Mouse (Mus musculus): ENCODE measurements at regions not wholly inside any gene's neighbourhood (a gene's known extent, or its start where the extent isn't known, plus 50 kb on each side); places are given as distances from the start of the nearest gene placed in this dataset.

DNA sequence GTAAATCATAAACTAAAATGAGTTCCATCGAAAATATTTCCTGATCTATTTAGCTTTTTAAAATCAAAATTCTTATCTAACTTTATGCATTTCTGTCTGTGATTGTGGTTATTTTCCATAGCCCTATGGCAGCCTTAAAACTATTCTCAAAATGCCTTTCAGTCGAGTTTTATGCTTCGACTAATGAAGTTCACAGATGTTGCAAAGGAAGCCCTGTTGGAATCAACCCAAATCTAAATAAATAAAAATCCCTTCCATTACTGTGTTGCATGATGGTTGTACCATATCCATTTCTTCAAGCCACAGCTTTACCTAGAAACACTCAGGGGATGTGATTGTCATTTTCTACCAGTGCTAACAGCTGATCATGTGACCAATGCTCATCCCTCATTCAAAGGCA lies 585.6 kb upstream of the N6amt1 start:
- ATAC-seq (ENCODE audit: extremely low read depth, insufficient number of reproducible peaks, low FRiP score, poor library complexity, severe bottlenecking), result no peak
- no peak for TF ChIP-seq GATA1 (IDR thresholded peaks at IDR 0.05; ENCODE audit: borderline replicate concordance, low read length)
- no peak for DNase-seq (ENCODE audit: low spot score)
- no peaks in the 10 kb centered on the region for H3K36me3 ChIP-seq (replicated peaks)
- no peaks in the 10 kb centered on the region for H3K27me3 ChIP-seq (ENCODE audit: insufficient read depth, low read length)
- no peaks in the 10 kb centered on the region for H3K9me3 ChIP-seq (replicated peaks)
- no peaks in the 10 kb centered on the region for H3K4me1 ChIP-seq (ENCODE audit: insufficient read depth, low read depth, low read length)
- no peak overlapping the region for H3K4me3 ChIP-seq (ENCODE audit: low read depth, low read length)

DNA sequence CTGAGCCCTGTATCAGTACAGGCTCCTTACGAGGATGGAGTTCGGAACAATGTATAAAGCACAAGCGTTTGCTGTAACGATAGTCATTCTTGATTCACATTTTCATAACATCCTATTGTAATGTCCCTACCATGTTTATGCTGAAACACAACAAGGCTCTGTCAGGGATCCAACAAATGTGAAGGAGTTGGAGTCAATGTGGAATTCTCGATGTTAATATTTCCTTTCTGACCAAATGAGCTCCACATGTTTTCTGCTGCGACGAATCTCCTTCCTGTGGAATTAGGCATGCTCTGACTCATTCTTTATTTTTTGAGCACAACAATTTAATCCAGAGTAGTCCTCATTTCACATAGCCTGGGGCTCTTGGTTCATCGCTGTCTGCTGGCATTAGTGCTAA lies 588.0 kb upstream of the N6amt1 start:
- no peaks in the 10 kb centered on the region for H3K27me3 ChIP-seq (ENCODE audit: insufficient read depth, low read length)
- no peak overlapping the region for H3K4me3 ChIP-seq (ENCODE audit: low read depth, low read length)
- TF ChIP-seq GATA1 (IDR thresholded peaks at IDR 0.05; ENCODE audit: borderline replicate concordance, low read length) (no peak), CTCF (IDR thresholded peaks at IDR 0.05; ENCODE audit: low read depth, low read length) (no peak), GATA2 (IDR thresholded peaks at IDR 0.05; ENCODE audit: borderline replicate concordance, low read depth, low read length) (no peak), TAL1 (conservative IDR thresholded peaks at IDR 0.05; ENCODE audit: low read depth, low read length) (no peak), POLR2AphosphoS5 (IDR thresholded peaks at IDR 0.05; ENCODE audit: insufficient replicate concordance, low read depth, low read length) (no peak)
- no peaks in the 10 kb centered on the region for H3K36me3 ChIP-seq (replicated peaks)
- H3K4me1 ChIP-seq (ENCODE audit: insufficient read depth, low read depth, low read length), result no peaks in the 10 kb centered on the region
- no peaks in the 10 kb centered on the region for H3K9me3 ChIP-seq (replicated peaks)
- DNase-seq (ENCODE audit: low spot score) (no peak), ATAC-seq (ENCODE audit: extremely low read depth, insufficient number of reproducible peaks, low FRiP score, poor library complexity, severe bottlenecking) (no peak)

DNA sequence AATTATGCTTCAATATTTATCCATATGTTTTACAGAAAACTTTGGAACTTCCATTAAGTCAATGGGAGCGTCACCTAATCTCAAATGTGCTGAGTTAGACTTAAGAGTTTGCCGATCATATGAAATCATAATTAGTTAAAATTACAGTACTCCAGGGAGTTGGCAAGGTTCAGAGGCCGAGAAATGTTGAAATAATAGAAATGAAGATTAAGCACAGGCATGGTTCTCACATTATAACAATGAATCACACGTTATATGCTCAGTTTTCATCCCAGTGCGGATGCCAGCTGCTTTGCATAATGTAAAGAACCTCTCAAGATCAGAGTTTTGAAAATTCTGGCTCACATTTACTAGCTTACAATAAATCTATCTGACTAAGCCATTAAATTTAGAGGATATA lies 612.7 kb upstream of the N6amt1 start:
- H3K27me3 ChIP-seq (ENCODE audit: insufficient read depth, low read length), result no peaks in the 10 kb centered on the region
- no peak overlapping the region for H3K4me3 ChIP-seq (ENCODE audit: low read depth, low read length)
- no peaks in the 10 kb centered on the region for H3K4me1 ChIP-seq (ENCODE audit: insufficient read depth, low read depth, low read length)
- no peak for TF ChIP-seq GATA1 (IDR thresholded peaks at IDR 0.05; ENCODE audit: borderline replicate concordance, low read length)
- TF ChIP-seq POLR2AphosphoS5 (IDR thresholded peaks at IDR 0.05; ENCODE audit: insufficient replicate concordance, low read depth, low read length), result no peak
- TF ChIP-seq GATA2 (IDR thresholded peaks at IDR 0.05; ENCODE audit: borderline replicate concordance, low read depth, low read length), result no peak
- no peak for TF ChIP-seq CTCF (IDR thresholded peaks at IDR 0.05; ENCODE audit: low read depth, low read length)
- no peak for TF ChIP-seq TAL1 (conservative IDR thresholded peaks at IDR 0.05; ENCODE audit: low read depth, low read length)
- ATAC-seq (ENCODE audit: extremely low read depth, insufficient number of reproducible peaks, low FRiP score, poor library complexity, severe bottlenecking) (no peak), DNase-seq (ENCODE audit: low spot score) (no peak)
- H3K9me3 ChIP-seq (replicated peaks), result no peaks in the 10 kb centered on the region
- no peaks in the 10 kb centered on the region for H3K36me3 ChIP-seq (replicated peaks)

DNA sequence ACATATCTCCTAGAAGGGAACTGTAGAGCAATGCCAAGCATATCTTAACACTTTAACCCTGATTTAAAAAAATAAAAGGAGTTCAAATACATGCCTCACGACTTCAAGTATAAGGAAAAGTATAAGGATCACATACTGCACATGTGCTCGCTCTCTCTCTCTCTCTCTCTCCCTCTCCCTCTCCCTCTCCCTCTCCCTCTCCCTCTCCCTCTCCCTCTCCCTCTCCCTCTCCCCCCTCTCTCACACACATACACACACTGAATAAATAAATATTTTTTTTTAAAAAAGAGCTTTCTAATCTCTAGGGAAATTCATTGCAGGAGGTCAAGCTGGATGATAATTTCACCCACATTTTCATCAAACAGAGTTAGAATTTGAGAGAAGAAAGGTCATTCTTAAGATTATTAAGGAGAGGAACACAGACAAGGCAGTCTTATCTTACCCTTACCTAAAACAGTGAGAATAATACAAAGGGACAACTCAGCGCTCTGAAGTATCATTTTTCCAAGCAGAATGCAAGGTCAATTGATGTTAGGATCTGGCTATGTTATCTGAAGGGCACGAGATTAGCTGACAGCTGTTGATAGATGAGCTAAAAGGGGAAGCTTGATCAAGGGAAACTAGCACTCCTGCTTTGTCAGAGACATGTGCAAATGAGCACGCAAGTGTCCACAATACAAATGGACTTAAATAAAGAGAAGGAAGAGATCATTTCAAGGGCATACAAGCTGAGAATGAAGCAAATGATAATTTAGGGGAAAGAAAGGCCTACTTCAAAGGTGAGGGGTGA lies 634.8 kb upstream of the N6amt1 start:
- Histone ChIP-seq H3K9me3 (replicated peaks) (no peaks in the 10 kb centered on the region), H3K36me3 (replicated peaks) (no peaks in the 10 kb centered on the region), H3K4me1 (ENCODE audit: insufficient read depth, low read depth, low read length) (no peaks in the 10 kb centered on the region), H3K27me3 (ENCODE audit: insufficient read depth, low read length) (no peaks in the 10 kb centered on the region), H3K4me3 (ENCODE audit: low read depth, low read length) (no peak overlapping the region)
- ATAC-seq (ENCODE audit: extremely low read depth, insufficient number of reproducible peaks, low FRiP score, poor library complexity, severe bottlenecking) (no peak), DNase-seq (ENCODE audit: low spot score) (no peak)
- no peak for TF ChIP-seq CTCF (IDR thresholded peaks at IDR 0.05; ENCODE audit: low read depth, low read length)
- TF ChIP-seq GATA2 (IDR thresholded peaks at IDR 0.05; ENCODE audit: borderline replicate concordance, low read depth, low read length), result no peak
- TF ChIP-seq POLR2AphosphoS5 (IDR thresholded peaks at IDR 0.05; ENCODE audit: insufficient replicate concordance, low read depth, low read length), result no peak
- TF ChIP-seq GATA1 (IDR thresholded peaks at IDR 0.05; ENCODE audit: borderline replicate concordance, low read length), result no peak
- no peak for TF ChIP-seq TAL1 (conservative IDR thresholded peaks at IDR 0.05; ENCODE audit: low read depth, low read length)

DNA sequence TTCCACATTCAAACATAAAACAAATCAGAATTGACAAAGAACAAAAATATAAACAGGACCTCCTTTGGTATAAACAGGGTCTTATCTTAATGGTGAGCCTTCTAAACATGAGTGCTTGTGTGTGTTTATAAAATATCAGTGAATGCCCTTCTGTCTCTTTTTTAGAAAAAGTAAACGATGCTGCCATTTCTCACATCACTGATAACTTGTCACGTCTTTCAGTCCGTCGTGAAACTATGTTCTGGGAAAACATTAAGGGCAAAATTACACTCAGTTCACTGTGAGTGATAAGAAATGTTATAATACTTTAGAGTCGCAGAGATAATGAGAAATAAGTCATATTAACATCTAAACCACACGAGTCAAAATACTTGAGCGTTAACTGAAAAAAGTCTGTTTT lies 635.6 kb upstream of the N6amt1 start:
- Histone ChIP-seq H3K27me3 (ENCODE audit: insufficient read depth, low read length) (no peaks in the 10 kb centered on the region), H3K36me3 (replicated peaks) (no peaks in the 10 kb centered on the region), H3K4me1 (ENCODE audit: insufficient read depth, low read depth, low read length) (no peaks in the 10 kb centered on the region), H3K4me3 (ENCODE audit: low read depth, low read length) (no peak overlapping the region), H3K9me3 (replicated peaks) (no peaks in the 10 kb centered on the region)
- ATAC-seq (ENCODE audit: extremely low read depth, insufficient number of reproducible peaks, low FRiP score, poor library complexity, severe bottlenecking) (no peak), DNase-seq (ENCODE audit: low spot score) (no peak)
- no peak for TF ChIP-seq TAL1 (conservative IDR thresholded peaks at IDR 0.05; ENCODE audit: low read depth, low read length)

DNA sequence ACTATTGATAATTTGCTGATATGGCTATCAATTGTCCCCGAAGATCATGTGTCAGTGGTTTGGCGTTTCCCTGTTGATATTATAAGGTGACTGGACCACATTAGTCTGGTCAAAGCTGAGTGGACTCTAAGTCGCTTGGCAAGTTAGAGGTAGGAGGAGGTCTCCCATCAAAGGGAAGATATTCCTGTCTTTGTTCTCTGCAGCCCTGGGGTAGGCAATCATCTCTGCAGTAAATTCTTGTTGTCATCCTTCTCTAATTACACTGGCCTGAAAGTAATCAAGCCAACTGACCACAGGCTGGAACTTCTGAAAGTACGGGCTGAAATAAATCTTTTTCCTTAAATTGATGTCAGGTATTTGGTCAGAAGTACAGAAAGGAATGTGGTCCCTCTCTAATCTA lies 652.3 kb upstream of the N6amt1 start:
- no peaks in the 10 kb centered on the region for H3K9me3 ChIP-seq (replicated peaks)
- DNase-seq (ENCODE audit: low spot score), result no peak
- H3K36me3 ChIP-seq (replicated peaks), result no peaks in the 10 kb centered on the region
- ATAC-seq (ENCODE audit: extremely low read depth, insufficient number of reproducible peaks, low FRiP score, poor library complexity, severe bottlenecking), result no peak
- TF ChIP-seq TAL1 (conservative IDR thresholded peaks at IDR 0.05; ENCODE audit: low read depth, low read length) (no peak), POLR2AphosphoS5 (IDR thresholded peaks at IDR 0.05; ENCODE audit: insufficient replicate concordance, low read depth, low read length) (no peak), CTCF (IDR thresholded peaks at IDR 0.05; ENCODE audit: low read depth, low read length) (no peak), GATA2 (IDR thresholded peaks at IDR 0.05; ENCODE audit: borderline replicate concordance, low read depth, low read length) (no peak), GATA1 (IDR thresholded peaks at IDR 0.05; ENCODE audit: borderline replicate concordance, low read length) (no peak)
- no peak overlapping the region for H3K4me3 ChIP-seq (ENCODE audit: low read depth, low read length)
- no peaks in the 10 kb centered on the region for H3K4me1 ChIP-seq (ENCODE audit: insufficient read depth, low read depth, low read length)
- no peaks in the 10 kb centered on the region for H3K27me3 ChIP-seq (ENCODE audit: insufficient read depth, low read length)

DNA sequence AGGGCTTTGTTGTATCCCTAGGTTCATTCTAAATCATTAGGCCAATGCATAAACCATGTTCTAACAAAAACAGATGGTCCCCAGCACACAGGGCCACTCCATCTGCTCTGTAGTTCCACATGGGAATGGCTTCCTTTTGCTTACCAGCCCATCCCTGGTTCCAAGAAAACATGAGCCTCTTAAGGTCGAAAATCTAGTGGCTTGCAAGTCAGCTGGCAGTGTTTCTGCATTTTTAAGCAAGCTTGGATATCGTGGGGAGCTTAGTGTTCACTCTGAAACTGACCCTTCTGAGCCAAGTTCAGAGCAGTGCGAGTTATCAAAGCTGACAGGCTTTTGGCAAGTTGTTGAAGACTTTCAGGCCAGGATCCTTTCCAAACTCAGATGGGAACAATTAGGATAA lies 659.5 kb upstream of the N6amt1 start:
- Histone ChIP-seq H3K36me3 (replicated peaks) (no peaks in the 10 kb centered on the region), H3K9me3 (replicated peaks) (no peaks in the 10 kb centered on the region), H3K4me1 (ENCODE audit: insufficient read depth, low read depth, low read length) (no peaks in the 10 kb centered on the region), H3K4me3 (ENCODE audit: low read depth, low read length) (no peak overlapping the region), H3K27me3 (ENCODE audit: insufficient read depth, low read length) (no peaks in the 10 kb centered on the region)
- no peak for TF ChIP-seq TAL1 (conservative IDR thresholded peaks at IDR 0.05; ENCODE audit: low read depth, low read length)
- no peak for TF ChIP-seq GATA2 (IDR thresholded peaks at IDR 0.05; ENCODE audit: borderline replicate concordance, low read depth, low read length)
- no peak for TF ChIP-seq CTCF (IDR thresholded peaks at IDR 0.05; ENCODE audit: low read depth, low read length)
- no peak for TF ChIP-seq POLR2AphosphoS5 (IDR thresholded peaks at IDR 0.05; ENCODE audit: insufficient replicate concordance, low read depth, low read length)
- TF ChIP-seq GATA1 (IDR thresholded peaks at IDR 0.05; ENCODE audit: borderline replicate concordance, low read length), result no peak
- DNase-seq (ENCODE audit: low spot score) (no peak), ATAC-seq (ENCODE audit: extremely low read depth, insufficient number of reproducible peaks, low FRiP score, poor library complexity, severe bottlenecking) (no peak)

All from G1E (cell line).